Mouse (Mus musculus): ENCODE data around the gene Ache.

DNA sequence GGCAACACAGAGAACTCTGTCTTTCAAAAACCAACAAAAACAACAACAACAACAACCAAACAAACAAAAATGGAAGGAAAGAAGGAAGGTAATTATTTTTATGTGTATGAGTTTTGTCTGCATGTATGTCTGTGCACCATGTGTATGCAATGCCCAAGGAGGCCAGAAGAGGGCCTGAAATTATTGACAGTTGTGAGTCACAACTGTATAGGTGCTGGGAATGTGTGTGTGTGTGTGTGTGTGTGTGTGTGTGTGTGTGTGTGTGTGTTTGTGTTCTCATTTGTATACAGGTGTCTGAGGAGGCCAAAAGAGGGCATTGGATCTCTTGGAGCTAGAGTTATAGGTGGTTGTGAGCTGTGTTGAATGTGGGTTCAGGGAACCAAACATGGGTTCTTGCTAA lies 56.5 kb downstream of the Ache start:
- no peak for TF ChIP-seq CTCF (IDR thresholded peaks at IDR 0.05; ENCODE audit: extremely low read depth, insufficient read length, insufficient replicate concordance, low read depth, low read length)
- TF ChIP-seq POLR2A (IDR thresholded peaks at IDR 0.05; ENCODE audit: low read depth, low read length), result no peak

All from small intestine, adult 2 months (tissue).